Mouse (Mus musculus) lung, embryonic 14.5 days (tissue): ENCODE measurements around the gene Inpp5a. TPM values are rescaled to one million over a fixed set of nuclear protein-coding genes. Genes with fewer than 3 reads are reported as not detected.

Experiments
- ATAC-seq: fragments of 200-750 bp; cut with Nextera tagmentation; 2 replicates; pipeline ENCODE4 v1.8.0; 2017; ENCODE audit warnings: mild to moderate bottlenecking, moderate TSS enrichment, moderate library complexity; ENCODE audit not compliant: insufficient read depth
- DNase-seq: peaks from one replicate; pipeline ENCODE4 v3.0.0-alpha.2; 2015
- H3K27ac ChIP-seq: fragments of 300-500 bp; sonication (generic); 2 replicates; pipeline ENCODE4 v1.5.1; 2014; ENCODE audit warnings: low read depth, mild to moderate bottlenecking, moderate library complexity
- H3K27me3 ChIP-seq: fragments of 300-500 bp; sonication (generic); 2 replicates; pipeline ENCODE4 v1.6.1; 2014; ENCODE audit warnings: low read length, control low read depth; ENCODE audit not compliant: insufficient read depth
- H3K36me3 ChIP-seq: fragments of 300-500 bp; sonication (generic); 2 replicates; pipeline ENCODE4 v1.6.1; 2014; ENCODE audit warnings: control low read depth; ENCODE audit not compliant: insufficient read depth
- H3K4me1 ChIP-seq: fragments of 300-500 bp; sonication (generic); 2 replicates; pipeline ENCODE4 v1.6.1; 2014; ENCODE audit warnings: antibody characterized with exemption, control low read depth; ENCODE audit not compliant: insufficient read depth
- H3K4me2 ChIP-seq: fragments of 300-500 bp; sonication (generic); 2 replicates; pipeline ENCODE4 v1.6.1; 2014; ENCODE audit warnings: mild to moderate bottlenecking
- H3K4me3 ChIP-seq: fragments of 300-500 bp; sonication (generic); 2 replicates; pipeline ENCODE4 v1.5.1; 2014; ENCODE audit warnings: low read depth, low read length
- H3K9ac ChIP-seq: fragments of 300-500 bp; sonication (generic); 2 replicates; pipeline ENCODE4 v1.6.1; 2014
- H3K9me3 ChIP-seq: fragments of 300-500 bp; sonication (generic); 2 replicates; pipeline ENCODE4 v1.6.1; 2016; ENCODE audit warnings: low read depth, low read length, control low read depth
- CTCF ChIP-seq: IDR thresholded peaks from 2 replicates; pipeline ENCODE4 v1.5.1; 2016; ENCODE audit warnings: antibody characterized with exemption, low read depth
- WGBS: fragments of 180-500 bp; shearing (Covaris S2); extraction: QIAGEN DNeasy Blood & Tissue Kit; methylation state at CpG from one replicate; pipeline ENCODE4 v1.1.7; 2014; 5-methylcytosine and 5-hydroxymethylcytosine counted together
- polyA plus RNA-seq: library from polyadenylated mRNA; unstranded; fragments of >200 nt; fragmentation: Nextera tagmentation; extraction: Ambion mirVana; gene quantifications from 2 replicates; pipeline ENCODE4 v1.2.1, GENCODE M21; 2014

The Inpp5a gene
- polyA plus RNA-seq, 1 experiment from 2014 or later: 47.7 TPM

- no peaks in the 10 kb centered on the region for H3K4me1 ChIP-seq
- H3K4me3 ChIP-seq: no peak overlapping the region
- DNase-seq: no peak
- H3K27me3 ChIP-seq: no peaks in the 10 kb centered on the region
- H3K27ac ChIP-seq: no peak overlapping the region
- no peak overlapping the region for H3K9ac ChIP-seq
- no peaks in the 10 kb centered on the region for H3K9me3 ChIP-seq
- WGBS: 96% methylated on average over 2 of the region's 2 CpGs
- no peak for TF ChIP-seq CTCF
- H3K36me3 ChIP-seq: peaks cover 39% of the 10 kb centered on the region; the same call in 1 of the 2 replicates
- H3K4me2 ChIP-seq: no peak overlapping the region
- ATAC-seq: no peak
Measured at GRCm38 (mm10) chr7:139564161-139564560, 175.3 kb downstream of the Inpp5a start.

- no peaks in the 10 kb centered on the region for H3K4me1 ChIP-seq
- TF ChIP-seq CTCF: no peak
- H3K4me3 ChIP-seq: no peak overlapping the region
- no peaks in the 10 kb centered on the region for H3K27me3 ChIP-seq
- WGBS: 63% methylated on average over 6 of the region's 6 CpGs
- H3K4me2 ChIP-seq: no peak overlapping the region
- no peak overlapping the region for H3K9ac ChIP-seq
- DNase-seq: peak; percentile 20
- H3K36me3 ChIP-seq: peaks cover 32% of the 10 kb centered on the region; the same call in 1 of the 2 replicates
- no peaks in the 10 kb centered on the region for H3K9me3 ChIP-seq
- H3K27ac ChIP-seq: no peak overlapping the region
- no peak for ATAC-seq
Measured at GRCm38 (mm10) chr7:139565998-139566397, 177.1 kb downstream of the Inpp5a start.

- ATAC-seq (peak; percentile 47; the same call in 1 of the 2 replicates), DNase-seq (no peak)
- H3K9me3 ChIP-seq: no peaks in the 10 kb centered on the region
- H3K36me3 ChIP-seq: peaks cover 32% of the 10 kb centered on the region; the same call in 1 of the 2 replicates
- no peak overlapping the region for H3K27ac ChIP-seq
- H3K4me1 ChIP-seq: no peaks in the 10 kb centered on the region
- 51% methylated on average over 8 of the region's 8 CpGs for WGBS
- H3K4me3 ChIP-seq: no peak overlapping the region
- no peak overlapping the region for H3K9ac ChIP-seq
- TF ChIP-seq CTCF: no peak
- H3K4me2 ChIP-seq: no peak overlapping the region
- no peaks in the 10 kb centered on the region for H3K27me3 ChIP-seq
Measured at GRCm38 (mm10) chr7:139566533-139566932, 177.6 kb downstream of the Inpp5a start.

- H3K27me3 ChIP-seq: no peaks in the 10 kb centered on the region
- no peak overlapping the region for H3K9ac ChIP-seq
- no peaks in the 10 kb centered on the region for H3K9me3 ChIP-seq
- DNase-seq: no peak
- no peak overlapping the region for H3K4me2 ChIP-seq
- H3K4me3 ChIP-seq: no peak overlapping the region
- no peak for ATAC-seq
- peaks cover 27% of the 10 kb centered on the region for H3K36me3 ChIP-seq
- H3K4me1 ChIP-seq: no peaks in the 10 kb centered on the region
- H3K27ac ChIP-seq: no peak overlapping the region
- no peak for TF ChIP-seq CTCF
- WGBS: 87% methylated on average over 5 of the region's 5 CpGs
Measured at GRCm38 (mm10) chr7:139570788-139571187, 181.9 kb downstream of the Inpp5a start.

GRCm38 (mm10) chr7:139572665-139573064 is 183.8 kb downstream of the Inpp5a start:
- Histone ChIP-seq H3K36me3 (peaks cover 24% of the 10 kb centered on the region), H3K4me1 (no peaks in the 10 kb centered on the region), H3K27me3 (no peaks in the 10 kb centered on the region), H3K4me2 (no peak overlapping the region), H3K27ac (no peak overlapping the region), H3K9me3 (no peaks in the 10 kb centered on the region), H3K4me3 (no peak overlapping the region), H3K9ac (no peak overlapping the region)
- no peak for TF ChIP-seq CTCF
- ATAC-seq (no peak), DNase-seq (no peak)
- WGBS: 65% methylated on average over 3 of the region's 3 CpGs

DNA sequence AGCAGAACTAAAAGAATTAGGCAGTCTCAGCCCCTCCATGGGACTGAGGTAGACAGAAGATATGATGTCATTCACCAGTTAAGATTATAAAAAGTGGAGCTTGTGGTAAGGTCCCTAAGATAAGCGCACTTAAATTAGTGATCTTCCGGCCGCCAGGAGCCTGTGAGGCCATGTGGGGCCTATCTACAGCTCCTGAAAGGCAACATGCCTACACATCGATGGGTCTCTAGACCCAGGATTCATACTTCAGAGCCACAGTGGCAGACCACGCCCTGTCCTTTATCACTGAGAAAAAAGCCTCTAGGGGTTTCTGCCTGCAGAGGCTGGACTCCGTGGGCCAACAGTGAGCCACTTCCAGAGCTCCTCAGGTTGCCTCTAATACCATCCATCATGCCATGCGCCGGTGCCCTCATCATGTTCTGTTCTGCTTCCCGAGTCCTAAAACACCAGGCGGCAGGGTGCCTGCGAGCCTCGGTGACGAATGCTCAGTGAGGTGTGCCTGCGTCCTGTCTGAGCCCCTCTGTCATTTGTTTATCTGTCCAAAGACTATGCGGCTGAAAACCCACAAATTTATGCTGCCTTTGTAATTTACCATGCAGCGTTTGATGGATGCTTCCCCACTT is 187.3 kb downstream of the Inpp5a start:
- ATAC-seq: no peak

DNA sequence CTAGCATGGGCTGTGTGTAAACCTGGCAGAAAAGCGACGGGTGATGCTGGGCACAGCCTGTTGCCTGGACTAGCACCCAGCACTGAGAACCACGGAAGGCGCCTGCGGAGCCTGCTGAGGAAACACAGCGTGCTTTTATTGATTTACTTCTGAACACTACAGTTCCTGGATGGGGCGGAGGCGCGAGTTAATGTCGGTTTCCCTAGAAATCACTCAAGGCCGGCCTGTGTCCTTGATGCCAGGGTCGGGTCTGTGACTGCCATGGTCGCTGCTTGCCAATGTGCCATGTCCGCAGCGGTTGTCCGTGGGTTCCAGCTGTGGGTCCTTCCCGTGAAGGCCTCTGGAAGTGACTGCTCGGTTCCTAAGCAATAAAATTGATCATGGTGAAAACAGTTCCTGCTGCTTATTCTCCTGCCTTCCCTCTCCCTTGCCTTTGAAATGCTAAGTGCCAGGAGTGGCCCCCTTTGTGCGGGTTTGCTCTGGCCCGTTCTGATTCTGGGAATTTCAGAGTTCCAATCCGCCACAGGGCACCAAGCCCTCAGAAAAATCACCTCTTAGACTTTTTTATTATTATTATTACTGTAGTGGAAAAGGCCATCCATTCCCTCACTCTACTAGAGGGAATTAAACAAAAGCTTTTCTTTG is 190.5 kb downstream of the Inpp5a start:
- no peak for TF ChIP-seq CTCF
- Histone ChIP-seq H3K4me1 (peaks cover 6% of the 10 kb centered on the region; the same call in 1 of the 2 replicates), H3K9ac (no peak overlapping the region), H3K4me3 (no peak overlapping the region), H3K27ac (no peak overlapping the region), H3K36me3 (peaks cover 36% of the 10 kb centered on the region), H3K27me3 (peaks cover 57% of the 10 kb centered on the region), H3K4me2 (no peak overlapping the region), H3K9me3 (no peaks in the 10 kb centered on the region)
- WGBS: 78% methylated on average over 21 of the region's 21 CpGs
- ATAC-seq (no peak), DNase-seq (no peak)

More for the DNA sequence above, 187.3 kb downstream of the Inpp5a start:
- no peak for TF ChIP-seq CTCF
- H3K4me1 ChIP-seq: no peaks in the 10 kb centered on the region
- peaks cover 25% of the 10 kb centered on the region for H3K27me3 ChIP-seq
- no peak for DNase-seq
- 76% methylated on average over 16 of the region's 16 CpGs for WGBS
- H3K4me2 ChIP-seq: no peak overlapping the region
- H3K27ac ChIP-seq: no peak overlapping the region
- H3K36me3 ChIP-seq: peaks cover 37% of the 10 kb centered on the region
- H3K9ac ChIP-seq: no peak overlapping the region
- H3K4me3 ChIP-seq: no peak overlapping the region
- no peaks in the 10 kb centered on the region for H3K9me3 ChIP-seq
